Mouse (Mus musculus): Measurements from ENCODE around the gene Ugt1a5.
A peak's percentile ranks its signal among the peaks of the same experiment; 100 is the strongest.
"Not testable (repeated sequence)": the region's sequence is repeated elsewhere in the genome, so short reads cannot be mapped to it uniquely, and the experiment has no call there.

Ugt1a5 gene

GRCm38 (mm10) chr1:88224029-88224776, 58.4 kb downstream of the Ugt1a5 start:
- peak in 1 of 2 experiments; percentile 1 for DNase-seq (ENCODE audit: low spot score in 2 of 2)

DNA sequence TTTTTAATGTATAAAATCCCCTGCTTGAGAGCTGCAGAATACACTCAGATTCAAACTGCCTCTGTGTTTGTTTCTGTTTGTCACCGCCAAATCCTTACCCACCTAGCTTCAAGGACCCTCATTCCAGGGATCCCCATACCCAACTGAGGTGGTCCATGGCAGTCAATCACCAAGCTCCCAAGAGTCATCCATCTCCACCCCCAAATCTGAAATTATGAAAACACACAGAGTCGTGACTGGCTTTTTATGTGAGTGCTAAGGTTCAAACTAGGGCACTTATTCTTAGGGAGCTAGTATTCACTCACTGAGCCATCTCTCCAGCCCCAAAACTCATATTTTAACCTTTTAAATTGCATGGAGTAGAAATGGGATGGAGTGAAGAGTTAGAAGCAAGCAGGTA, 59.5 kb downstream of the Ugt1a5 start:
- DNase-seq (ENCODE audit: low spot score in 2 of 2): not testable (repeated sequence)

DNA sequence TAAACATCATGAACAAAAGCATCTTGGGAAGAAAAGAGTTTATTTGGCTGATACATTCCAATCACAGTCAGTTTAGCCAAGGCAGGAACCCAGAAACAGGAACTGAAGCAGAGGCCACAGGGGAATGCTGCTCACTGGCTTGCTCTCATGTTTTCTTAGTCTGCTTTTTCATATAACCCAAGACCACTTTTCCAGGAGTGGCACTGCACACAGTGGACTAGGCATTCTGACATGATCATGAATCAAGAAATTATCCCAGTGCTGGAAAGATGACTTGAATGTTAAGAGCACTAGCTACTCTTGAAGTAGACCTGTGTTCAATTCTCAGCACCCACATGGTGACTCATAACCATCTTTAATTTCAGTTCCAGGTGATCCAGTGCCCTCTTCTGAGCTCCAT, 59.9 kb downstream of the Ugt1a5 start:
- peak in 1 of 2 experiments; percentile 1 for DNase-seq (ENCODE audit: low spot score in 2 of 2)

GRCm38 (mm10) chr1:88226670-88227379, 61.0 kb downstream of the Ugt1a5 start, which contains the start of gene Mroh2a:
Mroh2a (plus strand) TSS chr1:88226986.
- DNase-seq (ENCODE audit: low spot score in 2 of 2): no peak

DNA sequence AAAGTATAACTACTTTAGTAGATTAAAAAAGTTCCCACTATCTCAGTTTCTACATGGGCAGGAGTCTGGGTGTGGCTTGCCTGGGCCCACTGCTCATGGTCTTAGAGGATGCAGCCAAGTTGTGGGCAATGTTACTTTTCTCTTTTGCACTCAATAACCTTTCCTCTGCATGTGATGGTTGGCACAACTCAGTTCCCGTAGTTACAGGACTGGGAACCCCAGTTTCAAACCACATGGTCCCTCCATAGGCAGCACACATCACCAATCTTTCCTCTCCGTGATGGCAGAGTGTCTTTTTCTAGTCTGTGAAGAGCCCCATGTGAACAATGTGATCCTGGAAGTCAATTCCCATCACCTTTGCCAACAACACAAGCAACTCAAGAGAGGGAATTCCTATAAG, 61.7 kb downstream of the Ugt1a5 start:
- no peak for DNase-seq (ENCODE audit: low spot score in 2 of 2)

DNA sequence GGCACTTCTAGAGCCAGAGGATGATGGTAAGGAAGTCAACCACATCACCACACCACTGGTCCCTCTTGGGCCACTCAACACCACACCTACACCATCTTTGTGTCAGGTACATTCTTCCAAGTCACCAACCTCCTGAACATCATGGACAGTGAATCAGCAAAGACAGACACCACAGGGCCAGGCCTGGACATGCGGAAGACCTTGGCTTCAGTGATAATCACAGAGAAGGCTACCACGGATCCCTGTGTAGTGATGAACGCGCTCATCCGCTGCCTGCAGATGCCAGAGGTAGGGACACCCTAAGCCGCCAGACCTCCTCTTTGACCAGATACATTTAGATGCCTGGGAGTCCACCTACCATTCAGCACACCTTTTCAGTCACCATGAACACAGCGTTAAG, 62.3 kb downstream of the Ugt1a5 start:
- no peak for DNase-seq (ENCODE audit: low spot score in 2 of 2)

GRCm38 (mm10) chr1:88229566-88229965, 63.8 kb downstream of the Ugt1a5 start:
- DNase-seq (ENCODE audit: low spot score in 2 of 2): no peak

DNA sequence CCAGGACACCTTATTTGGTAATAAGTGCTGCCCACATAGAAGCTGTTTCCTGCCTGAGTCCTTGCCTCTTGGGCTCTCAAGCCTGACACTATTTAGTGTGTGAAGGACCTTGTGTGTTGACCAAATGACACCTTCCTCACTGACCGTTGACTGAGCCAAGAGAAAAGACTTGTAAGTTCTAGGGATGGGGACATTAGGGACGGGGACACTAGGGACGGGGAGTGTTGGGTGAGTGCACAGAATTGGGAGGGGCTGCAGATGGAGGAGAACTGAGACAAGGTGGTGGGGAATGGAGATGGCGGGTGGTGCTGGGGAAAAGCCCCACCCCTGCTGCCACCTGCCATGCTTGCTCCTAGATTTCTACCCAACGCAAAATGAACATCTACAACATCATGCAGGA, 64.2 kb downstream of the Ugt1a5 start:
- no peak for DNase-seq (ENCODE audit: low spot score in 2 of 2)

DNA sequence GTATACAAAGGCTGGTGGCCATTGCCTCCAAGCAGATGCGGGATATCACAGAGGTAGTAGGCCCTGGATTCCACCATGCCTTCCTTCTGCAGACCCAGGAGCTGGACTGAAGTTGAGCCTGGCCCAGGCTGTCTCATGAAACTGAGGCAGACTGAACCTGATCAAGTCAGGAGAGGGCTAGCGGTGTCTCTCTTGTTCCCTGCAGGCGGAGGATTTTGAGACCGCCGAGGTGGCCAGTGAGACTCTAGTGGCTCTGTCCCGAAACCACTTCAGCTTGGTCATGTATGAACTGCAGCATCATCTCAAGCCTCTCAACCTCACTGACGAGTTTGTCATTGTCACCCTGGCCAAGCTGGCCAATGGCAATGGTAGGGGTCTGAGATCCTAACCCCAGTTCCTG, 64.6 kb downstream of the Ugt1a5 start:
- DNase-seq (ENCODE audit: low spot score in 2 of 2): no peak

- DNase-seq (ENCODE audit: low spot score in 2 of 2): no peak
Observed at GRCm38 (mm10) chr1:88230981-88231802, 65.4 kb downstream of the Ugt1a5 start.

- DNase-seq (ENCODE audit: low spot score in 2 of 2): no peak
Observed at GRCm38 (mm10) chr1:88231803-88232499, 66.1 kb downstream of the Ugt1a5 start.

- no peak for DNase-seq (ENCODE audit: low spot score in 2 of 2)
Observed at GRCm38 (mm10) chr1:88232664-88233380, 67.0 kb downstream of the Ugt1a5 start.

GRCm38 (mm10) chr1:88233421-88234247, 67.8 kb downstream of the Ugt1a5 start:
- DNase-seq (ENCODE audit: low spot score in 2 of 2): no peak

- no peak for DNase-seq (ENCODE audit: low spot score in 2 of 2)
Observed at GRCm38 (mm10) chr1:88234248-88234610, 68.4 kb downstream of the Ugt1a5 start.

DNA sequence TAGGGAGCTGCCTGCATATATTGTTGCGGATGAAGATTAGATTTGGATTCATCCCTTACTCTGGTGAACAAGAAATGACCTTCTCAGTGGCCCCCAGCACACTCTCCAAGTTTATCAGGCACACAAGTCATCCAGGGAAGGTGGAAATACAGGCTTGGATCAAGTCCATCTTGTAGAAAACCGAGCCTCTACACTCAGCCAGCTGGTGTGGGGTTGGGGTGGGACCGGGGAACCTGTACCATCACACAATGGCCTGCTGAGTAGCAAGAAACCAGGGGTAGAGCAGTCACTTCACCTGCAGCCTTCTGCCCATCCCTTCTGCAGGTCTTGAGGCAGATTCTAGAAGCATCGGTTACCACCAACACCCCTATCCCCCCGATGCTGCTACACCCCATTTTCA, 68.8 kb downstream of the Ugt1a5 start:
- DNase-seq (ENCODE audit: low spot score in 2 of 2): no peak

DNA sequence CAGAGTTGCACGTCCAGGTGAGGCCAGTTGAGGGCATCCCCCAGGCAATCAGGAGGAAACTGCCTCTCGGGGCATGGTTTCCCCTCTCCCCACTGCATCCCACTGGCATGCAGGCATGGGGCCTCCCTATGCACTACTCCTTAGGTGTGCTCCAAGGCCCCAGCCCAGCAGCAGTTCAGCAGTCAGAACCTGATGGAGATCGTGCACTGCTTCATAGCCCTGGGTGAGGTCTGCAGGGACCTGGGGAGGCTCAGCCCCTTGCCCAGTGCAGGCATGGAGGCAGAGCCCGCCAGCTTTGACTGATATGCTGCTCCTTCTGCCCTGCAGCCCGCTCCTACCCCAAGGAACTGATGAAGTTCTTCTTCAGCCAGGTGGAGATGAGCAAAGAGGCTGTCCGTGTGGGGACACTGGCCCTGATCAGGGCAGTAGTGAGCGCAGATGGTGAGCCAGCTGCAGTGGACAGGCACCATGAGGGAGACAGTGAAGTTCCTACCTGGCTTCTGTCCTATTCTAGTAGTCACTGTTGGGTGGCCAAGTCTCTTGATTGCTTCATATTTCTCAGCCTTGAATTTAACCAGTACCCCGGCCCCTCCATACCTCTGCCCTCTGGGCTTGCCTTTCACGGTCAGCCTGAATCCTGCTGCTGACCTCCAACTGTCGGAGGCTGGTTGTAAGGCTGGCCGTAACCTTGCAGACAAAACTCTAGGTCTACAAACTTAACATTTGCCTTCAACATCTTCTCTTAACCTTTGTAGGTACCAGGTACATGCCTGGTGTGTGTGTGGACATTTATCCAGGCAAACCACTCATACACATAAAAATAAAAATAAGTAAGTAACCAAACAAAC, 69.5 kb downstream of the Ugt1a5 start:
- DNase-seq (ENCODE audit: low spot score in 2 of 2): no peak

- DNase-seq (ENCODE audit: low spot score in 2 of 2): no peak
Observed at GRCm38 (mm10) chr1:88235894-88236415, 70.1 kb downstream of the Ugt1a5 start.

- DNase-seq (ENCODE audit: low spot score in 2 of 2): no peak
Observed at GRCm38 (mm10) chr1:88237311-88237710, 71.5 kb downstream of the Ugt1a5 start.

GRCm38 (mm10) chr1:88238771-88239170, 73.0 kb downstream of the Ugt1a5 start:
- no peak for DNase-seq (ENCODE audit: low spot score in 2 of 2)

All from natural killer cell, adult 2 months (primary cell).